Mouse (Mus musculus): ENCODE data around the gene Itpr2.
A peak's percentile ranks its signal among the peaks of the same experiment; 100 is the strongest.

Gene Itpr2

GRCm38 (mm10) chr6:146464014-146464644 is 37.9 kb downstream of the Itpr2 start:
- no peak for DNase-seq

DNA sequence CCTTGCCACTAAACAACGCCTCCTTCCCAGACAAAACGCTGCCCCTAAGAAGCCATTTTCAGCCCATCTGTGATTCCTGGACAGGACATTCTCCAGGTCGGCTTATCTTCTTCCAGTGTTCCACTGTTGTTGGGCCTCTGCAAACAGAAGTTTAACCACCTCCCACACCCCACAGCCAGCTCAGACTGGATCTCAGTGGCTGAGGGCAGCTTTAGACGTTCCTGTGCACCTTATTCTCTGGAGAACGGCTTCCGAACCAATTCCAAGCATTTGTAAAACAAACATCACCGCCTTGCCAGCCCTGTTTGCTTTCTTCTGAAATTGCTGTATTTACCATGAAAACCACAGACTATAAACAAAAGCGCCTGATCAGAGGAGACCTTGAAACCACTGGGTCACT is 41.1 kb downstream of the Itpr2 start:
- DNase-seq: no peak

DNA sequence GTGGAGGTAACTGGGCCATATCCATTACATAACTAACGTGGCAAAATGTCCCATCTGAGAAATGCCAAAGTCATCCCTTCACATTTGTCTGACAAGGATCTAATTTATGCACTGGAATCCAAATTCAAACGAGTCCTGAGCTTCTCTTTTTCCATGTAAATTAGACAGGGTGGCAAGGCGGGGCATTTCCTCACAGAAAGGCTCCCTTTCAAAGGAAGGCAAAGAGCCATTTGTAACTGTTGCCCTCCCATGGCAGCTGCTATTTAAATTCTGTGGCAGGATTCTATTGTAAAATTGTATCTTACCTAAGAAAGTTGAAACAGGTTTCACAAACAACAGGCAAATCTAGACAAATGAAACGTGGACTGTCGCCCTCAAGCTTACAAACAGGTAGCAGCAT is 43.6 kb downstream of the Itpr2 start:
- no peak for DNase-seq

DNA sequence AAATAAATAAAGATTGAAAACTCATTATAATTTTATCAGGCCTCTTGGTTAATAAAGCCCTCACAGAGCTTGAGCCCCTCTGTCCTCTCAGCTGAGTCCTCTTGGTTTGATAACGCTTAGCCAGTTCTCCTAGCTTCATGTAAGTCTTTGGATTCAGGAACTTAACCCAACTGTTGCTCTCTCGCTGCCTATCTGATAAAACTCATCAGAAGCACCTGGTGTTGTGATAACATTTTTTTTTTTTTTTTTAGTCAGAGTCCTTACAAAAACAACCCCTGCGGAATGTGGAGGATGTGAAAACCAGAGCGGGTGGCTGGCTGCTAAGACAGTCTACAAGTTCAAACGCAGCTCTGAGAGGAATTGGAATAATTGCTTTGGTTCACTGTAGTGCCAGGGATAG is 45.3 kb downstream of the Itpr2 start:
- peak; percentile 39 for DNase-seq

DNA sequence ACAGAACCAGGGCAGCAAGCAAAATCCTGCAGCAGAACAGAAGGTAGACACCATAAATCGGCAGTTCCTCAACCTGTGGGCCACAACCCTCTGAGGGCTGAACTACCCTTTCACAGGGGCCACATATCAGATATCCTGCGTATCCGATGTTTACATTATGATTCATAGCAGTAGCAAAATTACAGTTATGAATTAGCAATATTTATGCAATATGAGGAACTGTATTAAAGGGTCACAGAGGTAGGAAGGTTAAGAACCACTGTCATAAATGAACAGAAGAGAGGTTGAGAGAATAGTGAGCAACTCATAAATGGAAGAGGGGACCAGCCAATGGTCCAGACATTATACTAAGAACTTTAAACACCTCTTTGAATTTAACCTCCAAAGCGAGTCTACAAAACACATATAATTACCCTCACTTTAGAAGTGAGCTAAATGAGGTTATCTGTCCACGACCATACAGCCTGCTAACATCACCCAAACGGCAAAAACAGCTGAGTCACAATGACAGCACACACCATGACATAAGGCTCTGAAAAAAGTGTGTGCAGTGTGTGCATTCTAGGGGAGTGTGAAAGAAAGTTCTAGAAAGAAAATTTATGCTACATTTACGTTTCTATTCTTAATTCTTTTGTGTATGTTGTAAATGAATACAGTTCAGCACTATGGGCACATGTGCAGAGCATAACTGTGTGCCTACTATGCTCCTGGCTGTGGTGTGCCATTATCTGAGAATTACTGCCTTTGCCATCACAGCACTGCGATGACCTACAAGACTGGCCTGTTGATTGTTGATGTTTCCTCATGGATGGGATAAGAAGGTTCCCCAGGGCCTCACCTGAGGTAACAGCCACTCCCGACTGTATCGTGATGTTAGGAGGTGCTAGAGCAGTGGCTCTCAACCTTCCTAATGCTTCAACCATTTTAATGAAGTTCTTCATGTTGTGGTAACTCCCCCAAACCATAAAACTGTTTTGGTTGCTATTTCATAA is 47.2 kb downstream of the Itpr2 start:
- no peak for DNase-seq

DNA sequence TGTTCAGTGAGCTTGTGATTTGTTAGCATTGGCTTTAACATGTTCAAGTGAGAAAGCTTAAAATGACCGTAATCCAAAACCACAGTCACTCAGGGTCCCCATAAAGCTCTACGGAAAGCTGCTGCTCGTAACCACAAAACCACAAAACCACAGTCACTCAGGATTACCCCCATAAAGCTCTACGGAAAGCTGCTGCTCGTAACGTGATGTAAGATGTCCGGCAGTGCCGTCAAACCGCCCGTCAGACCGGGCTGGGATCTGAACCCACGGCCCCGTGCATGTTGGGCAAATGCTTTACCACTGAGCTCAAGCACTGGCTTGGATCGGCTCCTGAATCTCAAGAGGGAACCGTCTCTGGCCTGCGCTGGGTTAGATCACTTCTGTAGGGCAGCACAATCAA is 49.5 kb downstream of the Itpr2 start:
- DNase-seq: no peak

DNA sequence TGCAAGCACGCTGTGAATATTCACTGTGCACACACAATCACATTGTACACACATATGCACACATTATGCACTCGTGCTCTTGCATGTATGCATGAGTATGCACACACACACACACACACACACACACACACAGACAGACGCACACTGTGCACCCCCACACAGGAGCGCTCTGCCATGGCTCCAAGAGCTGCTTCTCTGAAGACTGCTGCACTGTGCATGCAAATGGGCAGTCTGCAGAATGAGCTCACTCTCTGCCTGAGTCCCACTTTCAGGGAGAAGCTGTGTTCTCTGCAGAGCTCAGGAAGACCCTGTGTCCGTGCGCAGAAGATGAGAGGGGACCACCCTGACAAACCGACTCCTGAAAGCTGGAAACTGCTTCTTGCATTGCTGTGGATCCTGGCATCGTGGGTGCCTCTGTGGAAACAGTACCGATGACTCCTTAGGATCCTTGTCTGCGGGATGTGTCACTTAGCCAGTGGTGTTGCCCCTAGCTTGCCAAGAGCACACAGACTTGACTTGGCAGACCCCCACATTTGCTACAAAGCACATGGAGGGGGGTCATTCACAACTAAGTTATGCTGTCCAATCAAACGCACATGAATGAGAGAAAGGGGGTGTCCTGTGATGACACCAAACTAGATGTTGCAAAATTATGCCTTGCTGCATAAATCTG is 55.9 kb downstream of the Itpr2 start:
- no peak for DNase-seq

DNA sequence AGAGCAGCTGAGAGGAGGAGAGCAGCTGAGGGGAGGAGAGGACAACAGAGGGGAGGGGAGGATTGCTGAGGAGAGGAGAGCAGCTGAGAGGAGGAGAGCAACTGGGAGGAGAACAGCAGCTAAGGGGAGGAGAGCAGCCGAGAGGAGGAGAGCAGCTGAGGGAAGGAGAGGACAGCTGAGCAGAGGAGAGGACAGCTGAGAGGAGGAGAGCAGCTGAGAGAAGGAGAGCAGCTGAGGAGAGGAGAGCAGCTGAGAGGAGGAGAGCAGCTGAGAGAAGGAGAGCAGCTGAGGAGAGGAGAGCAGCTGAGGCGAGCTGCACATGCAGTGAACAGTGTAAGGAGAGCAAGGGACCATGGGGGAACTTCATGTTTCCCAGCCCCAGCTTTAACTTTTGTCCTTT is 62.2 kb downstream of the Itpr2 start:
- no peak for DNase-seq

DNA sequence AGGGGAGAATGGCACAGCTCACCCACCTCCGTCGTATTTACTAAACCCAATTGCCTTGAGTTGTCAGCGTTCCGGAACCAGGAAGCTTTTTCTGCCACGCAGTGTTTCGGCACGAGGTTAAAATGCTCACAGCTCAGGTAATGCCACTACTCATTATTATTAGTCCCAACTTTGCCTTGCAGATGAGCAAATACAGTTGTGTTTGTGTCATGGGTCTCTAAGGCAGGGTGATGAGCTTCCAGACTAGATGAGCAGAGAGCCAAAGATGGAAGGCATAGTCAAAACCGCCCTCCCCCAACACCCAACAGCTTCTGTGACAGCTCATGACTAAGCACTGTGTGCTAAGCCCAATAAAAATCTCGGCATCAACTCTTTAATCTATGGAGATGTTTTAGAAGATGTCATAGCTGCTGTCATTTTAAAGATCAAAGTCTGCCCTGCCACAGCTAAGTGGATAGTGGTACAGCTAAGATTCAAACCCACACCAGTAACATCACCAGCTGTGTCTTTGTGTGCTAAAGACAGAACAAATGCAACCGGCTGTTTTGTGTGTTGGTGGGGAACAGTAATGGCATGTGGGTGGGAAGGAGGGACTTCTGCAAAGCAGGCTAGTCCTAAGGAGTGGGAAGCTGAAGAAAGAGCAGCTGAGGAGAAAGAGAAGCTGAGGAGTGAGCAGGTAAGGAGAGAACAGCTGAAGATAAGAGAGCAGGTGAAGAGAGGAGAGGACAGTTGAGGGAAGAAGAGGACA is 62.8 kb downstream of the Itpr2 start:
- no peak for DNase-seq

- no peak for DNase-seq
Observed at GRCm38 (mm10) chr6:146438057-146438456, 64.0 kb downstream of the Itpr2 start.

DNA sequence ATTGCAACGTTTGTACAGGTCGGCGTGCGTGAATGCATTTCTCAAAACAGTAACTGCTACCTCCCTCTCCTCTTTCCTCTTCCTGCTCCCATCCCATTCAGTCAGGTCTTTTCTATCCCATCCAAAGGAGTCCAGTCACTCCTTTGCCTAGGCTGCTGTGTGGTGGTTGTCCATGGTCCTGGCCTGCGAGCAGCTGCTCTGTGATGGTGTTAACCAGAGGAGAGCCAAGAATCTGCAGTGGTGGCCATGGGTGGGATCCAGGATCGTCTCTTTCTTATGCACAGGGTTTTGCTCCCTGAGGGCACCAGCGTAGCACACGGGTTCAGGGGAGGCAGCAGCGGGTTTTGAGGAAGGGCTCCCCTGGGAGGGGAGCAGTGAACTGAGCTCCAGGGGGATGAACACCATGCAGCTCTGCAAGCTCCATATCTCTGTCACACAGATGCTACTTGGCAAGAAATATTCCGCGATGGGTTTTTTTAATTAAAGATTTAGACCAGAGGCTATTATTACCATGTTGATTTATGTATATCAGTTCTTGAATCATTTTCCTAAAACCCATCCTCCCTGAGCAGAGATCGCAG is 65.0 kb downstream of the Itpr2 start:
- DNase-seq: no peak

DNA sequence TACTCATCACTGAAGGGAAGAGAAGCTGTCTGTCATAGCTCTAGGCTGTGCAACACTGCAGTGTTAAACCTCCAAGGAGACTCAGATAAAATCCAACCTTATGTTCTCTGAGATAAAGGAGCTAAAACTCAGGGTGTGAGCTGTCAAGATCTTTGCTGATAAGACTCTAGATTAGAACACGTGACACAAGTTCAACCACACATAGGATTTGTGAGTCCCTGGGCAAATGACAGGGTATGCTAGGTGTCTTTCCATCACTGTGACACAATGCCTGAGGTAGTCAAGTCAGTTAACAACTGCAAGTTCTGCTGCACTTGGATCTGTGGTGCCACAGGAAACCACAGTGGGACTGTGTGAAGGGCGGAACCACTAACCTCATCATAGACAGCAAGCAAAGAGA is 67.8 kb downstream of the Itpr2 start:
- DNase-seq: no peak

DNA sequence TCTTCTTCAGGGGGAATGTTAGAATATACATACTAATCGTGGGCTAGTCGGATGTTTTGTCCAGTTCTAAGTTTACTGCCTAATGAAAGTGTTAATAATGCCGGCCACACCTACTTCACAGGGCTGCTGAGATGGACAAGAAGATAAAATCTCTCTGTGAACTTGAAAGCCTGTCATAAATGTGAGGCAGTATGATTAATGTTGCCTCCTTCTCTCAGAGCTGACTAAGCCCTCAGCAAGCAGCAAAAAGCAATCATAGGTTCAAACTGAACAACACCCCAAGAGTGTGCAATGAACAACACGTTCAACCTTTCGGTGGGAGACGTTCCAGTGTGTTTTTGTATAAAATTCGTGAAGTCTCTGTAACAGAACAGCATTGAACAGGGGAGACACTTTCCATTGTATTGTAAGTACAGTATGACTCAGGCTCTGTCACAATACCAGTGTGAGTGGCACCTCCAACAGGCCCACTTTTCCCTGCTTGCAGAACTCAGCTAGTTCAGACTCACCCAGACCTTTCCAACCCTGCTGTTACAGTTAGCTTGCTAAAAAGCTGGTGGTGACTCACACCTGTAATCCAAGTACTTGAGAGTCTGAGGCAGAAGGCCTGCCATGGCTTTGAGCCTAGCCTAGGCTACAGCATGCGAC is 69.7 kb downstream of the Itpr2 start:
- no peak for DNase-seq

GRCm38 (mm10) chr6:146431777-146432176 is 70.2 kb downstream of the Itpr2 start:
- no peak for DNase-seq

DNA sequence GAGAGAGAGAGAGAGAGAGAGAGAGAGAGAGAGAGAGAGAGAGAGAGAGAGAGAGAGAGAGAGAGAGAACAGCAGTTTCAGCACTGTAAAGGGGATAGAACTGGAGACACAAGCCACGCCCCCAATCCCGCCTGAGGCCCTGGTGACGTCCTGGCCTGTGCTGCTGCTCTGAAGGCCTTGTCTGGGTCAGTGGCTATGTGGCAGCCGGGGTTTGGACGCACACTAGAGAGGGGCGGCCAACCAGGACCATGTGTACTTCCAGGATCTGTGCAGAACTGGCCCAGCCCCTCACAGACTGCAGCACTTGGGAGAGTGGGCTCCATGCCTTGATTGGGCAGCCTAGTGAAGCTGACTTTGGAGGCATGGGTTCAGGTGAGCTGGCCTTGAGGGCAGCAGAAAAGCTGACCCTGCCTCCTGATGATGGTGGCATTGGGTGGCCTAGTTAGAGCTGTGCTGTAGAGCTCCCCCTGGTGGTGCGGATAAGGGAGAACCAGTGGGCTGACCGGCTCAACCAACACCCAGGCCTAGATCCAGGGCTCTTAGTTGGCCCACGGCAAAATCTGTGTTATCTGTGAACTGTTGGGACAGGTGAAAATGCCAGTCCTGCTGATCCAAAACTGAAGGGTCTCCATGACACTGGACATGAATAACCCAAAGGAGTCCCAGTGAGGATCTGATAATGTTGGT is 72.2 kb downstream of the Itpr2 start:
- peak; percentile 74 for DNase-seq

DNA sequence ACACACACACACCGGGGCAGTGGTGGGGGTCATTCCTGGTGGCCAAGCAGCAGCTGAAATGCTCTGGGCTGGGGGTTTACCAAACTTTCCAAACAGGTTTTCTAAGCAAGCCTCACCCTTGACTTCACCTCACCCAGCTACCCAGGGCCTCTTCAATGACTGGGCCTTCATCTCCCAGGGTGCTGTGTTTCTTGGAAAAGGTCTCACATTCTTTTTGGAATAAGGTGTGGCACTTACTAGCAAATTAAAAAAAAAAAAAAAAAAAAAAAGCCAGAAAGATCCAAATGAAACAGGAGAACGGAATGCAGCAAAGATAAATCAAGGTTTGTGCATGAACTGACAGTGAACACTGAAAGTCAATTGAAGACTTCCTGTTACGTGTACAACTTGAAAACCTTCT is 77.2 kb downstream of the Itpr2 start:
- DNase-seq: no peak

GRCm38 (mm10) chr6:146424326-146424725 is 77.7 kb downstream of the Itpr2 start:
- no peak for DNase-seq

DNA sequence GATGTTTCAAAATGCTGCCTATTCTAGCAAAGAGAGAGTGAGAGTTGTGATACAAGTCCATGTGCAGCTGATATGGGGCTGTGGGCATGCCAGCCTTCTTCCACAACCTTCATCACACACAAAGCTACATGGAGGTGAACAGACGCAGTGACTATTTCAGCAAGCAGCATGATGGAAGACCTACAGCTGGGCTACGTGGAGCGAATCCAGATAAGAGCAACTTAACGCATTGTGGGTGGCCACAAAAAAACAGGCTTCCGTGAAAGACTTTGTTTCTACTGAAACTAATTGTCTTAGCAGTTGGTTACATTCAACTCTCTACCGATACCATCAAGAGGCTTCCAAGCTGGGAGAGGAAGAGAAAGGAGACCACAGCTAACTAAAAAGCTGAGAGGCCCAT is 81.3 kb downstream of the Itpr2 start:
- peak; percentile 47 for DNase-seq

DNA sequence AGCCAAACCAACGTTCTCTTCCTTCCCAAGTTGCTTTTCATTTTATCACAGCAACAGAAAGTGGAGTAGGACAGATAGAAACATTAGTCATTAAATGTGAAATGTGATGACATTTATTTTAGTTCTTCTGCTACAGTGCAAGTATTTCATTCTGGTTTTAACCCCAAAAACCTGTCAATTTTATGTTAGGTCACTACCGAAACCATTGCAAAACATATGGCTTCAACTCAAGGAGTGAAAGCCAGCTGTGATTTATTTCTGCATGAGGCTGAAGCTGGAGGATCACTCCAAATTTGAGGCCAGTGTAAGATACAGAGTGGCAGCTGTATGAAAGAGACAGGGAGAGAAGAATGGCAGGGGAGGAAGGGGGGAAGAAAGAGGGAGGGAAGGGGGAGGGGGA is 85.6 kb downstream of the Itpr2 start:
- DNase-seq: no peak

- peak; percentile 64 for DNase-seq
Observed at GRCm38 (mm10) chr6:146414094-146414493, 87.9 kb downstream of the Itpr2 start.

DNA sequence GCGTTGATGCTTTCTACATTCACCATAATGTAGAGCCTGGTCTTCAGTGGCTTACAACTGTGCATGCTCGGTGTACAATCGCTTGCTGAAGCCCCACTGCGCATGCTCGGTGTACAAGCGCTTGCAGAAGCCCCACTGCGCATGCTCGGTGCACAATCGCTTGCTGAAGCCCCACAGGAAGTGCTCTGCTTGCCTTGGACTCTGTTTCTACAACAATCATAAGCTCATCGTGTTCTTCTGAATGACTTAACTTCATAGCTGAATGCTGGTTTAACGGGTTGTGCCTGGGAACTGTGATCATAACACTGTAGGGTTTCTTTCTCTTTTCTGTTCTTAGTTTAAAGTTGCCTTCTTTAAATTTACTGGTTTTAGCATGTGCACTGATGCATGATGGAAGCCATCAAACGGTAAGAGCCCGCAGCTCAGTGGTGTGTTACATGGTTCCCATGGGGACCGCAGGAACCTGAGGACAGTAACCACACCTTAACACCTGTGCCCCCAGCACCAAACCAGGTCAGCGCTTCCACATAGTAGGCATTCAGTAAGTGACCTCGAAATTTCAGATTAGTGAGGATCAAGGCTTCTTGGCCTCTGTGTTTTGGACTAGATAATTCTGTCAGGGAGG is 90.5 kb downstream of the Itpr2 start:
- DNase-seq: no peak
